Mouse (Mus musculus) midbrain, embryonic 13.5 days (tissue): ENCODE results near the gene Lypd5. TPM values are rescaled to one million over a fixed set of nuclear protein-coding genes. Genes with fewer than 3 reads are reported as not detected.
A peak's percentile ranks its signal among the peaks of the same experiment; 100 is the strongest.

Source experiments
- ATAC-seq: fragments of 200-750 bp; cut with Nextera tagmentation; 2 replicates; pipeline ENCODE4 v1.8.0; 2017; ENCODE audit warnings: mild to moderate bottlenecking, moderate TSS enrichment, moderate library complexity
- H3K27ac ChIP-seq: fragments of 300-500 bp; sonication (generic); 2 replicates; pipeline ENCODE4 v1.5.1; 2015; ENCODE audit warnings: inconsistent platforms, mild to moderate bottlenecking, moderate library complexity
- H3K27me3 ChIP-seq: fragments of 300-500 bp; sonication (generic); 2 replicates; pipeline ENCODE4 v1.6.1; 2015; ENCODE audit warnings: mild to moderate bottlenecking, inconsistent platforms
- H3K36me3 ChIP-seq: fragments of 300-500 bp; sonication (generic); 2 replicates; pipeline ENCODE4 v1.6.1; 2015; ENCODE audit warnings: mild to moderate bottlenecking, inconsistent platforms
- H3K4me1 ChIP-seq: fragments of 300-500 bp; sonication (generic); replicated peaks from 2 replicates; pipeline ENCODE4 v1.6.1; 2015; ENCODE audit warnings: inconsistent platforms
- H3K4me2 ChIP-seq: fragments of 300-500 bp; sonication (generic); replicated peaks from 2 replicates; pipeline ENCODE4 v1.6.1; 2015; ENCODE audit warnings: moderate library complexity, mild to moderate bottlenecking, inconsistent platforms
- H3K4me3 ChIP-seq: fragments of 300-500 bp; sonication (generic); replicated peaks from 2 replicates; pipeline ENCODE4 v1.5.1; 2015; ENCODE audit warnings: mild to moderate bottlenecking, inconsistent platforms
- H3K9ac ChIP-seq: fragments of 300-500 bp; sonication (generic); replicated peaks from 2 replicates; pipeline ENCODE4 v1.6.1; 2015; ENCODE audit warnings: mild to moderate bottlenecking, inconsistent platforms
- H3K9me3 ChIP-seq: fragments of 300-500 bp; sonication (generic); 2 replicates; pipeline ENCODE4 v1.6.1; 2016; ENCODE audit warnings: mild to moderate bottlenecking, inconsistent platforms
- WGBS: fragments of 180-500 bp; shearing (Covaris S2); methylation state at CpG from one replicate; pipeline ENCODE4 v1.1.7; 2015; 5-methylcytosine and 5-hydroxymethylcytosine counted together
- polyA plus RNA-seq: library from polyadenylated mRNA; unstranded; fragments of >200 nt; fragmentation: Nextera tagmentation; extraction: Ambion mirVana; gene quantifications from 2 replicates; pipeline ENCODE4 v1.2.1, GENCODE M21; 2015

Lypd5 gene
- polyA plus RNA-seq, 1 experiment from 2014 or later = not detected

DNA sequence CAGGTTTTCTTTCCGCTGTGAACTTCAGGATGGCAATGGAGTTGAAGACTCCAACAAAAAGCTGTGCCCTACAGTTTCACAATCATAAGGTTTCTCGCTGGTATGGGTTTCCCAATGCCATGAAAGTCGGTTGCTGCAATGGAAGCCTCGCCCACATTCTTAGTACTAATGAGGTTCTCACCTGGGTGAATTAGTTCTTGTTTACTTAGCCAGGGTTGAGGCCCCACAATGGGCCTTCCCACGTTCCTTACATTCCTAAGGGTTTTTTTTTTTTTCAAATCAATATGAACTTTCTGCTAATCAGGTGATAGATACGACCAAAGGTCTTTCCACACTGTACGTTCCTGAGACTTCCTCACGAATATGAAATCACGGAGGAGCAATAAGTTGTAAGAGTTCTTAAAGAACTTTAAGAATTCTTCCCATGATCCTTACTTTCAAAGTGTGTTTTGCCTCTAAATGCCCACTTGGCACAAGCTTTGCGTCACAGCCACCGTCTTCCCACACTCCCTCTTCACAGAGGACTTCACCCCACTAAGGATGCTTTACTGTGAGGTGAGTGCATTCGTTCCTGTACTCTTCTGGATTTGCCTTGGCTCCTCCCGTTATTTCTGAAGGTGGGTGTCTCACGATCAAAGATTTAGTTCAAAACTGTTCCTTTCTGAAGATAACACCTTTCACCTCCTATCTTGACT lies 21.6 kb upstream of the Lypd5 start:
- ATAC-seq = no peak
- Histone ChIP-seq H3K36me3 (no peaks in the 10 kb centered on the region), H3K4me3 (no peak overlapping the region), H3K27me3 (peaks cover 3% of the 10 kb centered on the region; the same call in 1 of the 2 replicates), H3K9ac (no peak overlapping the region), H3K9me3 (peaks cover 10% of the 10 kb centered on the region), H3K4me1 (peaks cover 12% of the 10 kb centered on the region), H3K4me2 (no peak overlapping the region), H3K27ac (no peak overlapping the region)
- 91% methylated on average over 14 of the region's 14 CpGs for WGBS

DNA sequence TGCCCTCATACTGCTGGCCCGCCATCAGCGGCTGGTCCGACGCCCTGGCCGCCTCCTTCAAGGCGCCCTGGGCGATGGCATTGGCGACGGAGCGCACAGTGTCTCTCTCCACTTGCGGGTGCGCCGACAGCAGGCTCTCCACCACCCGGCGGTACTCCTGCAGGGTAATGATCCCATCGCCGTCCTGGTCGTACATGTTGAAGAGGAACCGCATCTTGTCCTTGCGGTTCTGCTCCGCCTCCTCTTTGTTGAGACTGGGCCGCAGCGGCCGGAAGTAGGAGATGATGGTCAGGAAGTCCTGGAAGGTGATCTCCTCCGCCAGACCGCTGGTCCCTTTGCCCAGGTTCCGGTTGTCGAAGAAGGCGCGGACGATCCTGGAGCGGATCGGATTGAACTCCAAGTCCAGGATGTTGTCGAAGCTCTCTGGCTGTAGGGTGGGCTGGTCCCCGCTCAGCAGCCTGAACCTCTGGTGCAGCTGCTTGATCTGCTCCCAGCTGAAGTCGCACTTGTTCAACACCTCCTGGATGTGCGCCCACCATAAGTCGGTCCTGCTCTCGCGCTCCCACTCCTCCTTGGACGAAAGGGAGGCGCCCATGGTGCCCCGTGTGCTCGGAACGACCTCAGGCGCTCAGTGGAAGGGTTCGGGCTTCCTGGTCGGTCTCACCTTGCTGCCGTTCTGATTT lies 15.6 kb upstream of the Lypd5 start, which contains the start of gene Tescl:
Gene Tescl, minus strand, starts transcription at position 633 of the 683 bp plus-strand sequence.
- Histone ChIP-seq H3K36me3 (no peaks in the 10 kb centered on the region), H3K4me2 (no peak within 1 kb of the TSS), H3K9me3 (no peaks in the 10 kb centered on the region), H3K27ac (no peak within 1 kb of the TSS), H3K4me3 (no peak within 1 kb of the TSS), H3K27me3 (peaks cover 20% of the 10 kb centered on the region), H3K9ac (no peak within 1 kb of the TSS), H3K4me1 (no peaks in the 10 kb centered on the region)
- 0 out of 2 replicates have a peak, but pooled peaks have one; percentile 24 for ATAC-seq
- 53% methylated on average over 49 of the region's 49 CpGs for WGBS

DNA sequence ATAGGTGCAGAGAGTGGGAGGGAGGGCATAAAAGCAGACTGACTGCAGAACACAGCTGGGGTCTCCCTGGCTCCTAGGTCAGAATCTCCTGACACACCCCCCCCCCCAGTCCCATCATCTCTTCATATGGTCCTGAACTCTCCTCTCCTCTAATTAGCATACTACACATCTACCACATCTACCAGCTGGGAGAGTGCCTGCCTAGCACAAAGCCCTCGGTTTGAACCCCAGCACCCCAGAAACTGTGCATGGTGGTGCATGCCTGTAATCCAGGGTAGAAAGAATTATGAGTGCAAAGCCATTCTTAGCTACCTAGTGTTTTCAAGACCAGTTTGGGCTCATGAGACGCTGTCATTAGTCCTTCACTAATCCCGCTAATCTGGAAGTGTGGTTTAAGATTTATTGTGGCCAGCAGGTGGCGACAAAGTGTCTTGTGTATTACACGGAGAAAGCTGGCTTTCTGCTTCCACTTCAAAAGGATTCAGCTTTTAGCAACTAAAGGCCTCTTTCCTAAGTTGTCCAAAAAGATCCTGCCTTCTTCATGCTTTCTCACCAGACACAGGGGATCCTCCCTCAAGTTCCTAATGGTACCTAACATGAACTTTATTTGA lies 13.2 kb upstream of the Lypd5 start:
- H3K27me3 ChIP-seq = peaks cover 20% of the 10 kb centered on the region
- no peak overlapping the region for H3K9ac ChIP-seq
- no peaks in the 10 kb centered on the region for H3K4me1 ChIP-seq
- no peak overlapping the region for H3K4me3 ChIP-seq
- ATAC-seq = peak; percentile 53; the same call in 1 of the 2 replicates
- 12% methylated on average over 5 of the region's 5 CpGs for WGBS
- no peak overlapping the region for H3K27ac ChIP-seq
- no peak overlapping the region for H3K4me2 ChIP-seq
- H3K36me3 ChIP-seq = no peaks in the 10 kb centered on the region
- no peaks in the 10 kb centered on the region for H3K9me3 ChIP-seq

DNA sequence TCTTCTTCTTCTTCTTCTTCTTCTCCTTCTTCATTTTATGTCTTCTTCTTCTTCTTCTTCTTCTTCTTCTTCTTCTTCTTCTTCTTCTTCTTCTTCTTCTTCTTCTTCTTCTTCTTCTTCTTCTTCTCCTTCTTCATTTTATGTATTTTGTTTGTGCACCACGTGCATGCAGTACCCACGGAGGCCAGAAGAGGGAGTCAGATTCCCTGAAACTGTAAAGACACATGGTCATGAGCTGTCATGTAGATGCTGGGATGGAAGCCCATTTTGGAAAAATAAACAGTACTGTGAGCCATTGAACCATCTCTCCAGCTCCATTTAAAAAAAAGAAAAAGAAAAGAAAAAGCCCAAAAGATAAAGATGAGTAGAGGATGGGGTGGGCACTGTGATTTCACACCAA lies 10.8 kb upstream of the Lypd5 start:
- H3K9me3 ChIP-seq = no peaks in the 10 kb centered on the region
- H3K9ac ChIP-seq = no peak overlapping the region
- H3K4me2 ChIP-seq = no peak overlapping the region
- H3K4me3 ChIP-seq = no peak overlapping the region
- H3K27ac ChIP-seq = no peak overlapping the region
- H3K27me3 ChIP-seq = peaks cover 15% of the 10 kb centered on the region
- H3K4me1 ChIP-seq = no peaks in the 10 kb centered on the region
- no peaks in the 10 kb centered on the region for H3K36me3 ChIP-seq
- 39% methylated on average over 2 of the region's 2 CpGs for WGBS
- no peak for ATAC-seq

DNA sequence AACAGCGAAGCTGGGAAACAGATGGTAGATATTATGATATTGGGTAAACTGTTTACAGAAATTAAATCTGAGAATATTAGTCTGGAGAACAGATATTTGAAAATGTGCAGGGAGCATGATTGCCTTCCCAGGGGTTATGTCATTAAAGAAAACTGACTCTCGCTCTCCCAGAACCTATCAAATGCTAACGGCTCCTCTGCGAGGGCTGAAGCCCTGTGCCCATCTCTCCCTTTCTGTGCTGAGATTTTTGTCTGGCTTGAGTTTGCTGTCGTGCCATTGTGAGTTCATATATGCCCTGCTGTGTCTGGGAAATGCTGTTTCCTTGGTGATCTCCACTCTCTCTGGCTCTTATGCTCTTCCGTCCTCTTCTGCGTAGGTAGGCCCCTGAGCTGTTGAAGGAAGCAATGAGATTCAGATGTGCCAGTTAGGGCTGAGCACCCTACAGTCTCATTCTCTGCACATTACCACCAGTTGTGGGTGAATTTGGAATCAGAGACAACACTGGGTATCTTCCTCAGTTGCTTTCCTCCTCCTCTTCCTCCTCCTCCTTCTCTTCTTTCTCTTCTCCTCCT lies 5.2 kb upstream of the Lypd5 start:
- no peaks in the 10 kb centered on the region for H3K36me3 ChIP-seq
- no peak overlapping the region for H3K9ac ChIP-seq
- no peaks in the 10 kb centered on the region for H3K4me1 ChIP-seq
- no peak overlapping the region for H3K27ac ChIP-seq
- ATAC-seq = no peak
- no peak overlapping the region for H3K4me3 ChIP-seq
- no peaks in the 10 kb centered on the region for H3K9me3 ChIP-seq
- no peak overlapping the region for H3K4me2 ChIP-seq
- H3K27me3 ChIP-seq = no peaks in the 10 kb centered on the region
- 75% methylated on average over 7 of the region's 7 CpGs for WGBS

DNA sequence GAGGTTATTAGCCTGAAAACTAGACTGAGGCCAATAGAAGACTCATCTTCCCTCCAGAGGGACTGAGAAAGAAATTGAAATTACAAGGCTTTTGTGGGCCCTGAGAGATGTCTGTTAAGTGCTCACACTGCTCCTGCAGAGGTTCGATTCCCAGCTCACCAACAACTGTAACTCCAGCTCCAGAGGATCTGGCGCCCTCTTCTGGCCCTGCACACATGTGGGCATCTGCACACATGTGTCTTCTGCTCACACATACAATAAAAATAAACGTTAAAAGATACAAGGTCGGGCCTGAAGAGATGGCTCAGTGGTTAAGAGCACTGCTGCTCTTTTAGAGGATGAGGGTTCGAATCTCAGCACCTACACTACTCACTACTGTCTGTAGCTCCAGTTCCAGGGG lies 2.6 kb upstream of the Lypd5 start:
- Histone ChIP-seq H3K27me3 (no peaks in the 10 kb centered on the region), H3K4me1 (no peaks in the 10 kb centered on the region), H3K9me3 (no peaks in the 10 kb centered on the region), H3K9ac (no peak overlapping the region), H3K36me3 (no peaks in the 10 kb centered on the region), H3K4me2 (no peak overlapping the region), H3K27ac (no peak overlapping the region), H3K4me3 (no peak overlapping the region)
- ATAC-seq = no peak
- 73% methylated on average over 5 of the region's 5 CpGs for WGBS

DNA sequence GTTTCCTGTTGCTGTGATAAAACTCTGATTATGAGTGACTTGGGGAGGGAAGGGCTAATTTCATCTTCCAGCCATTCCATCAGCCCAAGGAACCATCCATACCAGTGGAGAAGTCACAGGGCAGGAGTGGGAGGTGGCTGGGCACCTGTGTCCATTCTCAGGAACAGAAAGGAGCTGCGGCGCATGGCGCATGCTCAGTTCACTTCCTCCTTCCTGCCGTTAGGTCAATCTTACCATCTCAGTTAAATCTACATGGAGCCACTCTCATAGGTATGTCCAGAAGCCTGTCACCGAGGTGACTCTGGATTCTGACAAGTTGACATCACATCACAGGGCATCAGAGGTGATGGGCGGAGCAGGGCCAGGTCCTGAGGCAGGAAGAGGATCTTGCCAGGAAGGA lies 6.7 kb downstream of the Lypd5 start:
- Histone ChIP-seq H3K9me3 (no peaks in the 10 kb centered on the region), H3K4me3 (no peak overlapping the region), H3K4me1 (no peaks in the 10 kb centered on the region), H3K9ac (no peak overlapping the region), H3K4me2 (no peak overlapping the region), H3K36me3 (no peaks in the 10 kb centered on the region), H3K27ac (no peak overlapping the region), H3K27me3 (peaks cover 13% of the 10 kb centered on the region; the same call in 1 of the 2 replicates)
- WGBS = 86% methylated on average over 6 of the region's 6 CpGs
- no peak for ATAC-seq

DNA sequence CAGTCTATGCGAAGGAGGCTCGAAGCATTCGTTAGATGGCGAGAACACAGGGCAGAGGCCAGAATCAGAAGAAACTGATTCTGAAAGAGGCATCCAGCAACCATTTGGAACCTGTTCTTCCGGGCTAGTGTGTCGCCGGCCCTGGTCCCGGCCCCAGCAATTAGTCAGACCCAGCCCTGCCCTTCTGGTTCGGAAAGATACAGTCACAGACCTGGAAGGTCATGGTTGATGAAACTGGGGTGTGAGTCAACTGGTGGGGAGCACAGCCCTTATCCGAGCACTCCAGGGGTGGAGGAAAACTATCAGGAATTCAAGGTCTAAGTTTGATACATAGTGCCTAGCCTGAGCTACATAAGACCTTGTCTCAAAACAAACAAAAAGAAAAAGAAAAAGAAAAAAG lies 7.1 kb downstream of the Lypd5 start:
- H3K9ac ChIP-seq = no peak overlapping the region
- no peaks in the 10 kb centered on the region for H3K36me3 ChIP-seq
- WGBS = 83% methylated on average over 10 of the region's 10 CpGs
- no peak for ATAC-seq
- no peak overlapping the region for H3K4me3 ChIP-seq
- H3K27me3 ChIP-seq = peaks cover 13% of the 10 kb centered on the region; the same call in 1 of the 2 replicates
- H3K4me1 ChIP-seq = no peaks in the 10 kb centered on the region
- no peaks in the 10 kb centered on the region for H3K9me3 ChIP-seq
- no peak overlapping the region for H3K4me2 ChIP-seq
- H3K27ac ChIP-seq = no peak overlapping the region

DNA sequence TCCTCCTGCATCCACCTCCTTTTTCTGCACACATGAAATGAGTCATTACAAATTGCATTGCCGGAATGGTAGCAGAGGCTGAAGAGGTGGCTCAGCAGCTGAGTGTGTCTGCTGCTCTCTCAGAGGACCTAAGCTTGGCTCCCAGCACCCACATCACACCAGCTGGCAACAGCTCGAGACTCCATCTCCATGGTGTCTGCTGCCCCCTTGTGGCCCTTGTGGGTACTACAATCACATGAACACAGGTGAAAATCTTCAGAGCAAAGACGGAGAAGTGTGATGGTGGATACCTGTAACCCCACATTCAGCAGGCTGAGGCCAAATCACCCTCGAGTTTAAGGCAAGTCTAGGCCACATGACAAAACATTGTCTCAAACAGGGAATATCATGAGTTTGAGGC lies 8.9 kb downstream of the Lypd5 start:
- Histone ChIP-seq H3K27ac (no peak overlapping the region), H3K4me1 (no peaks in the 10 kb centered on the region), H3K36me3 (no peaks in the 10 kb centered on the region), H3K4me3 (no peak overlapping the region), H3K9ac (no peak overlapping the region), H3K27me3 (peaks cover 8% of the 10 kb centered on the region; the same call in 1 of the 2 replicates), H3K4me2 (no peak overlapping the region), H3K9me3 (no peaks in the 10 kb centered on the region)
- ATAC-seq = no peak
- WGBS = 48% methylated on average over 4 of the region's 4 CpGs

DNA sequence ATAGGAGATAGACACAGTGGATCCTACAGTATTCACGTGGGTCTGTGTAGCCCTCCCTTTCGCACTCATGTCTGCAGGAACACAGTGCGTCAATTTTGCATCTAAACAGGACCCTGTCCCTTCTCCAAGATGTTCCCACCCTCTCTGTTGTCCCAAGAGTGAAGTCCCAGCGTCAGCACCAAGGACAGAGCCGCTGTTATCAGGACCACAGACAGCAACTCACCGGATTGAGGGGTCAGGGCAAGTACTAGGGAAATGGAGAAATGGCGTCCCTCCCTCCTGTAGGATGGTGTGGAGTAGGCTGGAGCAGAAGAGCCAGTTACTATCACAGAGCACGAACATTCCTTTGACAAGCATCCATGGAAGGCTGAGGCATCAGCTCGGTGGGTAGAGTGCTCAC lies 10.3 kb downstream of the Lypd5 start:
- no peaks in the 10 kb centered on the region for H3K4me1 ChIP-seq
- no peak overlapping the region for H3K4me2 ChIP-seq
- H3K27me3 ChIP-seq = 0 out of 2 replicates have a peak, but pooled peaks cover 2% of the 10 kb centered on the region
- WGBS = 31% methylated on average over 9 of the region's 9 CpGs
- no peak overlapping the region for H3K9ac ChIP-seq
- ATAC-seq = no peak
- no peaks in the 10 kb centered on the region for H3K36me3 ChIP-seq
- no peaks in the 10 kb centered on the region for H3K9me3 ChIP-seq
- no peak overlapping the region for H3K27ac ChIP-seq
- H3K4me3 ChIP-seq = no peak overlapping the region

DNA sequence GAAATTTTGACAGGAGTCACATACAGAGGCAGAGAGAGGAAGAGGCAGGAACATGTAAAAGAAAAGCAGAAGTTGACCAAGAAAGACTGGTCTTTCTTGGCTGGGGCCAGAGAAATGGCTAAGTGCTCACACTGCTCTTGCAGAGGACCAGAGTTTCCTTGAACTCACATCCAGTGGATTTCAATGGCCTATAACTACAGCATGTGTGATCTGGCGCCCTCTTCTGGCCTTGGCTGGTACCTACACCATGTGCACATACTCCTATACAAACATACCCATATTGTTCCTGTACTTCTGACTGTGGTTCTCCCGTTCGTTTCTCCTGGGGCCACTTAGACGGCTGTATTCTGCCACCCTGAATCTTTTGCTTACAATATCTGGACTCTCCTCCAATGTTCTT lies 12.0 kb downstream of the Lypd5 start:
- Histone ChIP-seq H3K36me3 (no peaks in the 10 kb centered on the region), H3K27me3 (0 out of 2 replicates have a peak, but pooled peaks cover 4% of the 10 kb centered on the region), H3K4me2 (no peak overlapping the region), H3K4me3 (no peak overlapping the region), H3K27ac (no peak overlapping the region), H3K4me1 (no peaks in the 10 kb centered on the region), H3K9ac (no peak overlapping the region), H3K9me3 (no peaks in the 10 kb centered on the region)
- 64% methylated on average over 4 of the region's 4 CpGs for WGBS
- ATAC-seq = no peak

DNA sequence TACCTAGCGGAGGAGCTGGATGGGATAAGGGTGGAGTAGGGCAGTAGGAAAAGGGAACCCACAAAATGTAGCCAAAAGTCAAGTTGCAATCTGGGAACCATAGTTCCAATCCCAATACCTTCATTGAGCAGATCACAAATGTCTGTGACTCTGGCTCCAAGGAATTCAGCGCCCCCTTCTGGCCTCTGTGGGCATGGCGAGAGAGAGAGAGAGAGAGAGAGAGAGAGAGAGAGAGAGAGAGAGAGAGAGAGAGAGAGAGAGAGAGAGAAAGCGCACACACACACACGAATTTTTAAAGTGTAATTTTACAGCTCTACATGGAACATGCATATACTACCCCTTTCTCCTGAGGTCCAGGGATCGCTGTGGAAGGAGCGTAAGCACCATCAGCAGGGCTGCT lies 14.2 kb downstream of the Lypd5 start:
- Histone ChIP-seq H3K36me3 (no peaks in the 10 kb centered on the region), H3K4me2 (no peak overlapping the region), H3K27me3 (0 out of 2 replicates have a peak, but pooled peaks cover 4% of the 10 kb centered on the region), H3K27ac (no peak overlapping the region), H3K4me3 (no peak overlapping the region), H3K9ac (no peak overlapping the region), H3K4me1 (no peaks in the 10 kb centered on the region), H3K9me3 (no peaks in the 10 kb centered on the region)
- 25% methylated on average over 7 of the region's 7 CpGs for WGBS
- no peak for ATAC-seq
